Mouse (Mus musculus) lung, postnatal 0 days (tissue): Measurements from ENCODE around the gene B4galnt4. TPM values are rescaled to one million over a fixed set of nuclear protein-coding genes. Genes with fewer than 3 reads are reported as not detected.

ENCODE experiments used
- ATAC-seq: fragments of 200-750 bp; cut with Nextera tagmentation; 2 replicates; pipeline ENCODE4 v1.8.0; 2017; ENCODE audit warnings: moderate library complexity
- DNase-seq: peaks from one replicate; pipeline ENCODE4 v3.0.0-alpha.2; 2016; ENCODE audit warnings: low spot score
- H3K27ac ChIP-seq: fragments of 300-500 bp; sonication (generic); 2 replicates; pipeline ENCODE4 v1.5.1; 2014; ENCODE audit warnings: antibody characterized with exemption, mild to moderate bottlenecking, low read length, mixed read lengths
- H3K27me3 ChIP-seq: fragments of 300-500 bp; sonication (generic); replicated peaks from 2 replicates; pipeline ENCODE4 v1.6.1; 2014; ENCODE audit warnings: low read length, mixed read lengths; ENCODE audit not compliant: insufficient read depth
- H3K36me3 ChIP-seq: fragments of 300-500 bp; sonication (generic); 2 replicates; pipeline ENCODE4 v1.6.1; 2014; ENCODE audit warnings: low read length, mixed read lengths; ENCODE audit not compliant: insufficient read depth
- H3K4me1 ChIP-seq: fragments of 300-500 bp; sonication (generic); 2 replicates; pipeline ENCODE4 v1.6.1; 2014; ENCODE audit warnings: antibody characterized with exemption, low read depth, low read length, mixed read lengths; ENCODE audit not compliant: insufficient read depth
- H3K4me2 ChIP-seq: fragments of 300-500 bp; sonication (generic); replicated peaks from 2 replicates; pipeline ENCODE4 v1.6.1; 2014; ENCODE audit warnings: low read depth, mild to moderate bottlenecking, low read length, moderate library complexity, mixed read lengths
- H3K4me3 ChIP-seq: fragments of 300-500 bp; sonication (generic); 2 replicates; pipeline ENCODE4 v1.5.1; 2014; ENCODE audit warnings: low read depth, low read length
- H3K9ac ChIP-seq: fragments of 300-500 bp; sonication (generic); replicated peaks from 2 replicates; pipeline ENCODE4 v1.6.1; 2014; ENCODE audit warnings: low read depth, mild to moderate bottlenecking
- H3K9me3 ChIP-seq: fragments of 300-500 bp; sonication (generic); 2 replicates; pipeline ENCODE4 v1.6.1; 2016; ENCODE audit warnings: low read length, mixed read lengths
- CTCF ChIP-seq: IDR thresholded peaks from 2 replicates; pipeline ENCODE4 v1.5.1; 2016; ENCODE audit warnings: antibody characterized with exemption, mild to moderate bottlenecking
- EP300 ChIP-seq: IDR thresholded peaks from 2 replicates; pipeline ENCODE4 v1.6.1; 2016; ENCODE audit warnings: antibody characterized with exemption, mild to moderate bottlenecking, control low read depth
- WGBS: fragments of 180-500 bp; shearing (Covaris S2); extraction: QIAGEN DNeasy Blood & Tissue Kit; methylation state at CpG from one replicate; pipeline ENCODE4 v1.1.7; 2014; 5-methylcytosine and 5-hydroxymethylcytosine counted together
- polyA plus RNA-seq: library from polyadenylated mRNA; unstranded; fragments of >200 nt; fragmentation: Nextera tagmentation; extraction: Ambion mirVana; gene quantifications from 2 replicates; pipeline ENCODE4 v1.2.1, GENCODE M21; 2015

B4galnt4 gene
- polyA plus RNA-seq, 1 experiment from 2014 or later: 0.13 TPM

DNA sequence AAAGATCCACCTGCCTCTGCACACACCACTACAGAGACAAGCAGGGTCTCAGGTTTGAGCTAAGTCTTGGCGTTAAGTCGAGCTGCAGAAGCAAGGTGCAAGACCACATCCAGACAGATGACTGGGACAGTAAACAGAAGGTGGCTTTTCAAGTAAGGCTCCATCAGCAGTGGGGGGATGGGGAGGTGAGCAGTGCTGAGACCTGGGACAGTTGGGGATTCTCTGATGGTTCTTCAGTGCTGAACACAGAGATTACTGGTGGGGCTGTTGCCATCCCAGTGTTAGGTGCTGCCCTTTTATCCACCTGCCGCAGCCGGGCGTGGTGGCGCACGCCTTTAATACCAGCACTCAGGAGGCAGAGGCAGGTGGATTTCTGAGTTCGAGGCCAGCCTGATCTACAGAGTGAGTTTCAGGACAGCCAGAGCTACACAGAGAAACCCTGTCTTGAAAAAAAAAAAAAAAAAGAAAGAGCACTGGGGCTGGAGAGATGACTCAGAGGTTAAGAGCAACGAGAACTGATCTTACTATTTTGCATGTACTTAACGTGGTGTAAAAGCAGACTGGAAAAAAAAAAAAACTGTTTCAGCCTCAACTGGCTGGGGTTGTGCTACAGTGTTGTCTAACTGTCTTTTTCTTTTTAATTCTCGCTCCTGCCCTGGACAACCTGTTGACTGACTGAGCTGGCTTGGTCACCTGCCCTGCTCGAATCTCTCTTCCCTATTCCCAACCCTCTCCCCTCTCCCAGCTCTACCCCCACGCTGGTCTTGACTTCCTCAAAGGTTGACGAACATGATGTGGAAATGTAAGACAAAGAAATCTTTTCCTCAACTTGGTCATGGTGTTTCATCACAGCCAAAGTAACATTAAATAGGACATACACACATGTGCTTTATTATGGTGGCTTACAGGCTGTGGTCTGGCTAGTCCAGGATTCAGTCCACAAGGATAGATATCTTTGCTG lies 39.1 kb upstream of the B4galnt4 start:
- WGBS: 74% methylated on average over 14 of the region's 14 CpGs
- H3K4me1 ChIP-seq: peaks cover 4% of the 10 kb centered on the region; the same call in 1 of the 2 replicates
- no peak overlapping the region for H3K4me2 ChIP-seq
- no peaks in the 10 kb centered on the region for H3K27me3 ChIP-seq
- TF ChIP-seq EP300: no peak
- no peak for TF ChIP-seq CTCF
- no peaks in the 10 kb centered on the region for H3K36me3 ChIP-seq
- H3K9me3 ChIP-seq: no peaks in the 10 kb centered on the region
- DNase-seq (no peak), ATAC-seq (no peak)
- H3K27ac ChIP-seq: no peak overlapping the region
- no peak overlapping the region for H3K4me3 ChIP-seq
- no peak overlapping the region for H3K9ac ChIP-seq

DNA sequence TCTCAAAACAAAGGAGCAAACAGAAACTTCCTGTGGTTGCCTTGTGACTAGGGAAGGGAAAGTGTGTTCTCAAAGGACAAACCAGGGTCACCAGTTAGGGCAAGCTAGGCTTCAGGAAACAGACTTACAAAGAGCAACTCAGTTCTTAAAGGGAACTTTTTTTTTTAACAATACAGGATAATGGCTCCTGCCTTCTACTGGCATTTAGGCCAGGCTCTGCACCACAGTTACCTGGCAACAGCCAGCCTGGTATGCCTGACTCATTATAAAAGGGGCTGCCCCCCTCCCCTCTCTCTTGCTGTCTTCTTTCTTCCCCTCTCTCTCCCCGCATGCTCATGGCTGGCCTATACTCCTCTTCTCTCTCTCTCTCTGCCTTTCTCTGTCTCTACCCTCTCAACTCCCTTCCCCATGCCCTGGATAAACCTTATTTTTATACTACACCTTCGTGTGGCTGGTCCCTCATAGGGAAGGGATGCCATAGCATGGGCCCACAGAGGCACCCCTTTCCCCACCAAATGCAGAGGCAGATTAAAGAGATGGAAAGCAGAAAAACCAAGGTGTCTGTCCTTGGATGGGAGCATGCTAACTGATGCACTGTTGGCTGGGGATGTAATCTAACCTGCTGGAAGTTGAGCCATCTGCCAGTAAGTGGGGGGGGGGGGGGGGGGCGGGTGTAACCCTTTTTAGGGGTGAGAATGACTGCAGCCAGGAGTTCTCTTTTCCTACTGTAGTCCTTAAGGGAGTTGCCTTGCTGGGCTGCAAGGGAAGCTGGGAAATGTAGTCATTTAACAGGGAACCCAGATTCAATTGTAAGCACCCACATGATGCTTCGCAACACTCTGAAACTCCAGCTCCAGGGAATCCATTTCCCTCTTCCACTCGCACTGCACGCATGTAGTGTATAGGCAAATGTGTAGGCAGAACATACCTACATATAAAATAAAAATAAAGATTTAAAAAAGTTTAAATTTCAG lies 35.8 kb upstream of the B4galnt4 start:
- ATAC-seq: no peak
- Histone ChIP-seq H3K4me3 (no peak overlapping the region), H3K27me3 (no peaks in the 10 kb centered on the region), H3K9me3 (no peaks in the 10 kb centered on the region), H3K4me2 (no peak overlapping the region), H3K36me3 (no peaks in the 10 kb centered on the region), H3K27ac (no peak overlapping the region), H3K4me1 (peaks cover 4% of the 10 kb centered on the region; the same call in 1 of the 2 replicates), H3K9ac (no peak overlapping the region)
- peak; percentile 30 for DNase-seq
- TF ChIP-seq EP300 (no peak), CTCF (no peak)
- WGBS: 48% methylated on average over 6 of the region's 6 CpGs

DNA sequence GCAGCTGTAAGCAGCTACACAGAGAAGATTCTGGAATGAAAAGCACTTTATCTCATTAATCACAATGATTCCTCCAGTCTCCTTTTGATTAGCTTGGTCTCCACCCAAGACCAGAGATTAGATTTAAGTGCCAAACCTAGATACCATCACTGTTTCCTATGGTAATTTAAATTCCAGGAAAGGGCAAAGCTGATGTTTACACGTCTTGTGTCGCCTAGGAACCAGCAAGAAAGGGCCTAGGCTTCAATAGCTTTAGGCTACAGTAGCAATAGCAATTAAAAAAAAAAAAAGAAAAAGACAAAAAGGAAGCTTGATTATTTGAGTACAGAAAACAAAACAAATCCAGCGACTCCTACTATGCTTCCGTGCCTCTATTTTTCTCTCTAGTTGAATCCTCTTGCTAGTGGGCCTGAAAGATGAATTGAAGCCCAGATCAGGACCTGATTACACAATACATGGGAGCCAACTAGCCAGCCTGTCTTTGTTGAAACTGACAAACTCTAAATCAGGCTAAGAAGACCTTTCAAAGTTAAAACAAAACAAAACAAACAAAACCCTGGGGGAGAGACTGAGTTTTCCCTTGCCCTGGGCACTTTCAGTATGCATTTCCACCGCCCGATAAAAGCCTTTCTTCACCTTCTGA lies 34.7 kb upstream of the B4galnt4 start:
- no peak for TF ChIP-seq CTCF
- peak; percentile 88 for TF ChIP-seq EP300
- Histone ChIP-seq H3K4me2 (no peak overlapping the region), H3K9me3 (no peaks in the 10 kb centered on the region), H3K9ac (0 out of 2 replicates have a peak overlapping the region, but pooled peaks have one; percentile 16), H3K36me3 (no peaks in the 10 kb centered on the region), H3K27ac (peak overlapping the region; percentile 75), H3K27me3 (no peaks in the 10 kb centered on the region), H3K4me3 (no peak overlapping the region), H3K4me1 (peaks cover 4% of the 10 kb centered on the region; the same call in 1 of the 2 replicates)
- WGBS: 40% methylated on average over 6 of the region's 6 CpGs
- peak; percentile 77 for ATAC-seq
- peak; percentile 66 for DNase-seq

DNA sequence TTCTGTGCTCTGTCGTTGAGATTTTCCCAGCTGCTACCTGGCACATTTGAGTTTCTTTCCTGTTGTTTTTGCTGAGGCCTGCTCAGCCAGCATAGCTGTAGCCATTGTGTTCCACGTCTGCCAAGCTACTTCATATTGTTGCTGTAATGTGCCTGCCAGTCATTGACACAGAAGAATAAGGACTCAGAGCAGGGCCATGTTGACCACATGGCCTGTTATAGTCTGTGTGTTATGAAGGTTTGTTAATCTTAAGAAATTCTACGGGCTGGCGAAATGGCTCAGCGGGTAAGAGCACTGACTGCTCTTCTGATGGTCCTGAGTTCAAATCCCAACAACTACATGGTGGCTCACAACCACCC lies 34.2 kb upstream of the B4galnt4 start:
- no peaks in the 10 kb centered on the region for H3K27me3 ChIP-seq
- DNase-seq (no peak), ATAC-seq (peak; percentile 44)
- H3K27ac ChIP-seq: peak overlapping the region; percentile 75
- 0 out of 2 replicates have a peak overlapping the region, but pooled peaks have one; percentile 16 for H3K9ac ChIP-seq
- TF ChIP-seq EP300 (no peak), CTCF (no peak)
- WGBS: 60% methylated on average over 5 of the region's 5 CpGs
- H3K4me2 ChIP-seq: no peak overlapping the region
- H3K4me3 ChIP-seq: no peak overlapping the region
- no peaks in the 10 kb centered on the region for H3K9me3 ChIP-seq
- H3K4me1 ChIP-seq: peaks cover 4% of the 10 kb centered on the region; the same call in 1 of the 2 replicates
- H3K36me3 ChIP-seq: no peaks in the 10 kb centered on the region

DNA sequence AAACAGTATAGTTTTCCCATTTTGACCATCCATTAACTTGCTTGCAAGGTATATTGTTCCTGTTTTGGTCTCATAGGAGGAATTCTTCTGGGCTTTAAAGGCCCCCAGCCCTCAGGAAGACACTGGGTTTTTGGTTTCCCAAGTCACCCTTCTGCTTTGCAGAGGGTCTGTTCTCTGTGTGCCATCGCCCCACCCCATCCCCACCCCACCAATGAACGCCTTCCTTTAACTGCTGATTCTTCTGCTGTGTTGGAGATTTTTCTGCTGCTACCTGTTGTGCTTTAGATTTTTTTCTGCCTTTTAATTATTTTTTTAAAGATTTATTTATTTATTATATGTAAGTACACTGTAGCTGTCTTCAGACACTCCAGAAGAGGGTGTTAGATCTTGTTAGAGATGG lies 32.1 kb upstream of the B4galnt4 start, which contains the start of gene Gm17387:
Gene Gm17387 (plus strand): TSS at position 301 of the 400 bp plus-strand sequence.
- Histone ChIP-seq H3K27ac (no peak within 1 kb of the TSS), H3K9ac (no peak within 1 kb of the TSS), H3K4me3 (no peak within 1 kb of the TSS), H3K4me1 (peaks cover 4% of the 10 kb centered on the region; the same call in 1 of the 2 replicates), H3K36me3 (no peaks in the 10 kb centered on the region), H3K9me3 (no peaks in the 10 kb centered on the region), H3K4me2 (no peak within 1 kb of the TSS), H3K27me3 (no peaks in the 10 kb centered on the region)
- no peak for TF ChIP-seq CTCF
- no peak for TF ChIP-seq EP300
- DNase-seq: no peak
- 100% methylated on average over 2 of the region's 2 CpGs for WGBS
- no peak for ATAC-seq
